Mouse (Mus musculus) MEL (cell line): ENCODE measurements around the gene Hfe2.

ENCODE experiments used
- CTCF ChIP-seq, 3 experiments: IDR thresholded peaks in 2 of 3; conservative IDR thresholded peaks in 1 of 3; 2 replicates each; pipeline ENCODE4 v1.5.1; 2011 to 2012; ENCODE audit warnings: low read length in 3 of 3, low read depth in 2 of 3, mild to moderate bottlenecking in 2 of 3, improper control_type of control experiment in 1 of 3, inconsistent platforms in 1 of 3, mixed read lengths in 1 of 3, moderate library complexity in 1 of 3; ENCODE audit not compliant: control insufficient read depth in 1 of 3, insufficient read depth in 1 of 3, poor library complexity in 1 of 3, severe bottlenecking in 1 of 3
- KAT2A ChIP-seq: conservative IDR thresholded peaks from 2 replicates; pipeline ENCODE4 v1.6.1; 2012; ENCODE audit warnings: low read depth, low read length, improper control_type of control experiment, inconsistent platforms
- MYC ChIP-seq: IDR thresholded peaks from 2 replicates; pipeline ENCODE4 v1.6.1; 2011; ENCODE audit warnings: low read depth, mild to moderate bottlenecking, low read length, improper control_type of control experiment, moderate library complexity
- POLR2A ChIP-seq, 2 experiments: IDR thresholded peaks; 2 replicates each; pipeline ENCODE4 v1.6.1; 2011 to 2012; ENCODE audit warnings: low read length in 2 of 2, mild to moderate bottlenecking in 2 of 2, control low read depth in 1 of 2, improper control_type of control experiment in 1 of 2, low read depth in 1 of 2, moderate library complexity in 1 of 2; ENCODE audit not compliant: control insufficient read depth in 1 of 2, insufficient read depth in 1 of 2, poor library complexity in 1 of 2
- RAD21 ChIP-seq: IDR thresholded peaks from 2 replicates; pipeline ENCODE4 v1.6.1; 2011; ENCODE audit warnings: mild to moderate bottlenecking, low read depth, low read length, improper control_type of control experiment
- TCF12 ChIP-seq: IDR thresholded peaks from 2 replicates; pipeline ENCODE4 v1.6.1; 2014; ENCODE audit warnings: low read depth, mild to moderate bottlenecking, inconsistent platforms, low read length, improper control_type of control experiment, moderate library complexity
- UBTF ChIP-seq: IDR thresholded peaks from 2 replicates; pipeline ENCODE4 v1.6.1; 2012; ENCODE audit warnings: low read depth, mild to moderate bottlenecking, inconsistent platforms, low read length, improper control_type of control experiment, moderate library complexity, borderline replicate concordance; ENCODE audit not compliant: insufficient read depth
- USF1 ChIP-seq: IDR thresholded peaks from 2 replicates; pipeline ENCODE4 v1.6.1; 2014; ENCODE audit warnings: low read depth, mild to moderate bottlenecking, inconsistent platforms, low read length, improper control_type of control experiment, moderate library complexity
- ZKSCAN1 ChIP-seq: IDR thresholded peaks from 2 replicates; pipeline ENCODE4 v1.6.1; 2012; ENCODE audit warnings: low read depth, mild to moderate bottlenecking, inconsistent platforms, low read length, improper control_type of control experiment, moderate library complexity

GRCm38 (mm10) chr3:96571896-96572698 lies 47.1 kb downstream of the Hfe2 start:
- TF ChIP-seq ZKSCAN1 (no peak), CTCF (IDR thresholded peaks at IDR 0.05 in 2 of 3, conservative IDR thresholded peaks at IDR 0.05 in 1 of 3; ENCODE audit: control insufficient read depth in 1 of 3, insufficient read depth in 1 of 3, low read depth in 2 of 3, low read length in 3 of 3, poor library complexity in 1 of 3, severe bottlenecking in 1 of 3) (no peak), KAT2A (no peak), TCF12 (no peak), POLR2A (IDR thresholded peaks at IDR 0.05; ENCODE audit: control insufficient read depth in 1 of 2, insufficient read depth in 1 of 2, low read depth in 1 of 2, low read length in 2 of 2, poor library complexity in 1 of 2) (0 out of 4 replicates have a peak, but pooled peaks of 1 of the 2 experiments have one; percentile 32), MYC (no peak), UBTF (no peak), RAD21 (no peak), USF1 (no peak)
